Mouse (Mus musculus) embryonic fibroblast, embryonic 13.5 days (primary cell): ENCODE measurements around the gene Slc12a6.

Experiments
- CTCF ChIP-seq: IDR thresholded peaks from 2 replicates; pipeline ENCODE4 v1.5.1; 2011; ENCODE audit warnings: mild to moderate bottlenecking, control low read depth, low read length, moderate library complexity, borderline replicate concordance; ENCODE audit not compliant: insufficient read depth
- POLR2A ChIP-seq: IDR thresholded peaks from 2 replicates; pipeline ENCODE4 v1.6.1; 2011; ENCODE audit warnings: low read depth, mild to moderate bottlenecking, control low read depth, low read length, moderate library complexity

DNA sequence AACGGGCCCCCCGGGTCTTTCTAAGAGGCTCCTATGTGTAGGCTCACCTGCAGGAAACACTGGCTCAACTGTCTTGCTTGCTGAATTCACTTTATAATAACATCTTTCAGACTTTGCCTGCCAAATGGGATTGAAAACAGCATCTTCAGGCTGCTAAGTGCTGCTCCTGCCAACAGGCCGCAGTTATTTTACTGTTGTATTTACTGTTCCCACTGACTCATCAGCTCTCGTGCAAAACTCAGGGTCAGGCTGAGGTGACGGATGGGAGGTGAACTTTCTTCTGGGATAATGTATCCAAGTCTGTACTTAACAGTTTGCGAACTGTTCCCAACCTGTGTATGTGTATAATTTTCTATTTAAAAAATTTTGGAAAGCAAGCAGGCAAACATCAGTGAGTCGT is 53.3 kb downstream of the Slc12a6 start:
- TF ChIP-seq CTCF (no peak), POLR2A (no peak)
